Mouse (Mus musculus) lung, postnatal 0 days (tissue): ENCODE measurements around the gene Noxred1.

Experiments used
- CTCF ChIP-seq: IDR thresholded peaks from 2 replicates; pipeline ENCODE4 v1.5.1; 2016; ENCODE audit warnings: antibody characterized with exemption, mild to moderate bottlenecking
- EP300 ChIP-seq: IDR thresholded peaks from 2 replicates; pipeline ENCODE4 v1.6.1; 2016; ENCODE audit warnings: antibody characterized with exemption, mild to moderate bottlenecking, control low read depth

DNA sequence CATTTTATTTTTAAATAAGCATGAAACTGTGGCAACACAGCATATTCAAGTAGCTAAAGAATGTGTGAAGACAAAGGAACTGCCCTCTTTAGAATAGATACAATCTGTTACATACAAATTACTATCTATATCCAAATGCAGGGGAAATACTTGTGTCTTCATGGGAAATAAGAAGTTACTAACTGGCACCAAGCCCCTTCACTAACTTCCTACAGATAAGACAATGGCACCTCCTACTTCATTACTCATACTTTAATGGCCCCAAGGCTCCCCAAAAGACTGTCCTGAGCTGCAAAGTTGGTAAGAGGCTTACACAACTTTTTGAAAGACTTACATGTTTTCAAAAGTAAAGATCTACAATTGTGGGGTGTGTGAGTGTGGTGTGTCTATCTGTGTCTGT is 20.9 kb downstream of the Noxred1 start:
- TF ChIP-seq CTCF = no peak
- no peak for TF ChIP-seq EP300
